Mouse (Mus musculus) skeletal muscle tissue, postnatal 0 days (tissue): ENCODE measurements around the gene Grin2d. TPM values are rescaled to one million over a fixed set of nuclear protein-coding genes. Genes with fewer than 3 reads are reported as not detected.

ENCODE experiments used
- polyA plus RNA-seq: library from polyadenylated mRNA; unstranded; fragments of >200 nt; fragmentation: Nextera tagmentation; extraction: Ambion mirVana; gene quantifications from 2 replicates; pipeline ENCODE4 v1.2.1, GENCODE M21; 2015

Gene Grin2d
- polyA plus RNA-seq = 0.33 and 0.34 TPM in 2 replicates

DNA sequence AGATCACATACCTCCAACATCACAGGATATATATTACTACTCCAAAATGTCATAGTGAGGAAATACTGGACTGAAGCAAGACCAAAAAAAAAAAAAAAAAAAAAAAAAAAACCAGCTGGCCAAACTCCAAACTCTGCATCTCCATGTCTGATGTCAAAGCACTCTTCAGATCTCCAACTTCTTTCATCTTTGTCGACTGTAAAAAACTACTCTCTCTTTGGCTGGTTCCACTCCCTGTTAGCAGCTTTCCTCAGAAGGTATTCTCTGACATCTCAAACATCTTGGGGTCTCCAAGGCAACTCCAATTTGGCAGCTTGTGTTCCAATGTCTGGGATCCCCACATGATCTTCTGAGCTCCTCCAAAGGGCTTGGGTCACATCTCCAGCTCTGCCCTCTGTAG, at the start of gene Grin2d:
Grin2d (minus strand) TSS at position 101 of the 400 bp plus-strand sequence.

DNA sequence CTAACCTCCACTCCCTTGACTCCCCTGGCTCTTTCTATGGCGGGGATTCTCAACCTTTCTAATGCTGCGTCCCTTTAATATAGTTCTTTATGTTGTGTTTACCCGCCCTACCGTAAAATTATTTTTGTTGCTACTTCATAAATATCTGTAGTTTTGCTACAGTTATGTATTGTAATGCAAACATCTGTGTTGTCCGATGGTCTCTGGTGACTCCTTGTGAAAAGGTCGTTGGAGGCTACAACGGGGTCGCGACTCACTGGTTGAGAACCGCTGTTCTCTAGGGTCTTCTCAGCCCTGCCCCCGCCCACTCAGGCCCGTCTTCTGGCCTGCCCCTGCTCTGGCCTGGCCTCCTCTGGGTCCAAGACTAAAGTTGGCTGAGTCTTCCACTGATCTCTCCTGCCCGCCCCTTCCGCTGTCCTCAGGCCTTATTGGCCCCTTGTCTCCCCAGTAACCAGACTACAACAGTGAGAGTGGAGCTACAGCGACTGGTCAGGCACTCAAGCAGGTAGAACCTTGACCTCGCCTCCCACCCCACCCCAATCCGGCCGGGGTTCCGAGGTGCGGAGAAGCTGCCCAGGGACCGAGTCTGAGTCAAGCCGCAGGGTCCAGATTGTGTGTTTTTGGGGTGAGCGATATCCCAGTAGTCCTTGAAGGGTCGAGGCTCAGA, 45.7 kb upstream of the Grin2d start, which contains the start of gene Ccdc114:
Ccdc114 (plus strand) TSS at position 311 of the 667 bp plus-strand sequence.

DNA sequence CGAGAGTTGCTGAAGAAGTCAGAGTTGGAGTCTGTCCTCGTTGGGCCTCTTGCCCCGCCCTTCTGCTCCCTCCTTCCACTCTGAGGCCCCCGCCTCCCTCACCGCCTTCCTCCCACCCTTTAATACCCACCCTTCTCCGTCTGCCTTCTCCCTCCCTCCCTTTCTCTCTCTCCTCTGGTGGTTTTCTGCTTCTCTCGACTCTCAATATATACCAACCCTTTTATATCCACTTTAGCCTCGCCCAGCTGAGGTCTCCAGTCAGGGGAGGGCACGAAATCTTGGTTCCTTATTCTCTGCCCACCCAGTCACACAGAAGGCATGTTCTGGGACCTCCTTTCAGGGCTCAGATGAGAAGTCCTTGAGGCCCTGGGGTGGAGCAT, 43.1 kb upstream of the Grin2d start, which contains the start of gene Emp3:
Emp3 (minus strand) TSS at position 163 of the 380 bp plus-strand sequence.

DNA sequence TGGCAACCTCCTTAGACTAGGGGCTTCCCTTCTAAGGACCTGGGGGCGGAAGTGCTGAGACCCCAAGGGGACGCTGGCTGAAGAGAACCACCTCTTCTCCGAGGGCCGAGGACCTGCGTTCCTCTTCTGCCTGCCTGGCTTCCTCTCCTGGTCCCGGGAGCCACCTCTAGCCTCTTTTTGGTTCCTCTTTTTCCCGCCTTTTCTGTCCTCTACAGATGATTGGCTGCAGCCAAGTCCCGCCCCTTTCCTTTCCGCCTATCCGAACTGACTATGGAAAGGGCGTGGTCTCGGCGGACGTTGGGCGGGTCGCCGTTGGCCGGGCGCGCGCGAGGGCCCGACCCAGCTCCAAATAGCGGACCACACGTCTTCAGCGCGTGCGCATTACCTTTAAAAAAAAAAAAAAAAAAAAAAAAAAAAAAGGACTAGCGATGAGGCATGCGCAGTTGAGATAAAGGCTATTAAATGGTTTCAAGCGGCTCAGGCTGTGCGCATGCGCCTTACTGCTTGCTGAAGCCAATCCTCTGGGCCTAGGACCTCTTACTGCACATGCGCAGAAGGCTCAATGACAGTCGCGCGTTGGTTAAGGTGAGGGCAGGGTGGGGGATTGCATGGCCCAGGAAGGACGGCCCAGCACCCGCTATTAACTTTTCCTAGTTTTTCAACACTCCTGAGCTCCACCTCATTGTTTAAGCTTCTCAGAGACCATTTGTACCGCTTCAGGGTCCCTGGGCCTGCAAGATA, 18.5 kb upstream of the Grin2d start, which contains the start of the genes Syngr4 and Tmem143:
Syngr4 (minus strand) TSS at position 198 of the 741 bp plus-strand sequence.
Tmem143 (plus strand) TSS at position 425 of the 741 bp plus-strand sequence.

DNA sequence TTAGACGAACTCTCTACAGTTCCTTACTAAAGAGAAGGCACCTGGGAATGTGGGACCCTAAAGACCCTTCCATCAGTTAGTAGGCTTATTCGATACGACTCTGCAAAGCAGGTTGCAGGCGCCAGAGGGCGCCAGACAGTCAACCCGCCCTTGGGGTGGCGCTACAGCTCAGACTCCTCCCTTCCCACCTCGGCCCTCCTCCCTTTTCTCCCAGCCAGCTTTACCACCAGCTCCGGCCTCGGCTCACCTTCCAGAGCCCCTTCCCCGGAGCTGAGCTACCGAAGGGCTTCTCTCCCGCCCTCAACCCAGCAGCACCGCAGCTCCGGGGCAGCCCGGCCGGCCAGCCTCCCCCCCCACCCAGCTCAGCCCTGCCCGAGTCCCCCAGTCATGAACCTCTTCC, 5.6 kb downstream of the Grin2d start, which contains the start of gene Kdelr1:
Kdelr1 (plus strand) TSS at position 149 of the 400 bp plus-strand sequence.

DNA sequence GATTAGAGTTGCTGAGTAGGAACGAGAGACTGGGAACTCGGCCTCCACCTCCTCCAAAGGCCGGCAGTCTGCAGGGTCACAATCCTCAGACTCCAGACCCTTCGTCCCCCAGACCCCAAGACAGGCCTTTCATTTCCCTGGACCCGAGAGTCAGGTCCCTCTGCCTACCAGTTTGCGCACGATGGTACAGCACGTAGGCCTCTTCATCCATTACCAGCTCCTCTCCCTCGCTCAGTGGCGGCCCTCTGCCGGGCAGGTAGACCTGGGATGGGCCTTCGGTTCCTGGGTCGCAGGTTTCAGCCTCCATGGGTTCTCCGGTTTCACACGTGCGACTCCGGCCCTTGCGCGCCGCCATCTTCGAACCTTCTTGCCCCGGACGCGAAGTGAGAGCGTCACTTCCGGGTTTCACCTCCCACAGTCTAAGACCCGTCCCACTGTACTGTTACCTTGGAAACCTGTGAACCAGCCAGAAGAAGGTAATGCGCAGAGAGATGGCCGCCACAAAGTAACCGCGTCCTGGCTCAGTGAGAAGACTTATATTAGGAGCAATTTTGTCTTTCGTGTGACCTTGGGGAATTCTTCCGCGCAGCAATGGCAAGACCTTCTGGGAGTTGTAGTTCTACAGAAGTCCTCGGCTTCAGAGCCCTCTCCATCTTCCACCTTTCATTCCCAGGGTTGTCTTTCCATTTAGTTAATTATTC, 47.6 kb downstream of the Grin2d start, which contains the start of gene Grwd1:
Grwd1 (minus strand) TSS at position 518 of the 701 bp plus-strand sequence.

DNA sequence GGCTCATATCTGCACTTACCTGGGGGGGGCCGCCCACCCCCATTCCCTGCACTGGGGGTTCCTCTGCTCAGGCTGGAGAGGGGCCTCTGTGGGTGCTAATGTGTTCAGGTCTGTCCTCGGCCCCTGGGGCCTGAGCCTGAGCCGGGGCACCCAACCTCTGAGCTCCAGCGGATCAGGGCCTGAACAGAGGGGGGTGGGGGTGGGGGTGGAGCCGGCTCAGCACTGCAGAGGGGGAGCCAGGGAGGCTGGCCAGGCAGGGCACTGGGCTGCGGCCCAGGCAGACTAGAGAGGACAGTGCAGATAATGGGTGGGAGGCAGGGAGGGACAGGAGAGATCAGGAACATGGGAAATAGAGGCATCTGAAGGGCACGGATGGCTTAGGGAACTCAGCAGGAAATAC, 53.6 kb downstream of the Grin2d start, which contains the start of gene Kcnj14:
Kcnj14 (minus strand) TSS at position 185 of the 400 bp plus-strand sequence.

DNA sequence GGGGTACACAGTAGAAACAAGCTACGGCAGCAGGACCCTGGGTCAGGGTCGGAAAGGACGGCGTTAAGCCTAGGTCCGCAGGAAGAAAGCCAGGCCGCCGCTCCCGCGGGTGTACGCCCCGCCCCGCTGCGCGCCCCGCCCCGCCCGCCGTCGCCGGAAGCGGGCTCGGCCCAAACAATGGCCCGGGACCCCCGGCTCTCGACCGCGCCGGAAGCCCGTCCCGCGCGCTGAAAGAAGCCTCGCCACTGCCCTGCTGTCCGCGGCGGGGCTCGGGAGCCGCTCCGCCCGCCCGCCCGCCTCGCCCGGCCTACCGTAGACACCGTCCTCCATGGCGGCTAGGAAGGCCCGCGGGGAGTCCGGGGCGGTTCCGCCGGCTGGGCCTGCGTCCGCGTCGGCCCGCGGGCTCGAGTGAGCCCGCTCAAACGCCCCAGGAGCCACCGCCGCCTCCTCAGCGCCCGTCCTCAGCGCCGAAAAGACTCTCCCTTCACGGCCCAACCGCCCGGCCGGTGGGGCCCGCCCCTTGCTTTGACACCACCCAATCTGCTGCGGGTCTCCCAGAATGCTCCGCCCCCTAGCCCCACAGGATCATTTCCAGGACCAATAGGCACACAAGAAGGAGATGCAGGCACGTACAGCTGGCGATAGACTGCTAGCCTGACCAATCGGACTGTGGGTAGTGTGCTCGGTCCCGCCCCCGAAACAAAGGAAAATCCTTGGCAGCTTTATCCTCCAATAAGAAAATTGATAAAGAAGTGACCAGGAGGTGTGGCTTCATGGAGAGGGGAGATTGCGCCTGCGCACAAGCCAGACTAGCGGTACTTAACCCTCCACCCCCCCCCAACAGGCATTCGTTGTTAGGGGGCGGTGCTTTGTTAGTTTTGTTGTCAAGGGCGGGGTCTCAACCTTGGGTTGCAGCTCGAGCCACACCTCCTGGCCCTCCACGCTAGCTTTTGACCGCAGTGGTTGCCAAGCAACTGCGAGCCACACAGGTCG, 64.1 kb downstream of the Grin2d start, which contains the start of gene Cyth2:
Cyth2 (minus strand) TSS at position 795 of the 993 bp plus-strand sequence.

DNA sequence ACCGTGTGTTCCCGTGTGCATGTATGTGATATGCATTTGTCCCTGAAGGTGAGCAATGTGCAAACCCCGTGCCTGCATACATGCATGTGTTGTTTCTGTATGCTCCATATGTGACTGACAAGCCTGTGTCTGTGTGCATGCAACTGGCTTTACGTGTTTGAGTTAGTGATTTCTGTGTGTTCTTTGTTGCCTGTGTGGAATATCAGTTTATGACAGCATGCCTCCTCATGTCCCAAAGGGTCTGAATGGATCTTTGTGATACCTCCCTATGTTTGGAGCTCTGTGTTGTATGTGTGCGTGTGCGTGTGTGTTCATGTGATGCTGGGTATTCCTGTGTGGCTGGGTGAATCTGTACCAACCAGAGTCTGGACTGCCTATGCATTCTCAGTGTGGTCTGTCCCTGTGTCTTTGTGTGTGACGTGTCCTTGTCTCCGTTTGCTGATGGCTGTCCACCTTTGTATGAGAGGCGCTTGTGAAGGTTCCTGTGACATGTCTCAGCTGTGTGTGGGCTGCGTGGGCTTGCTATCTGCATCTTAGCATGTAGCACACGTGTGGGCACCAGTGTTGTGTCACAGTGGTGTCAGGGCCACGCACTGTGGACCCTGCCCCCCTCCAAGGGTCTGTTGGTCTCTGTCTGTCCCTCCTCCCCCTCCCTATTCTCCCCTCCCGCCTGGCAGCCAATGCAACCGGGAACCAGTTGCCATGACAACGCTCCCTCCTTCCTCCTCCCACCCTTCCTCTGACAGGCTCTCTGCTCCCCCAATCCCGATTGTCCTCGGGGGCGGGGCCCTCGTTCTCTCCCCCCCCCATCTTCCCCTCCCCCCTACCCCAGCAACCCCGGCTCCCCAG, 93.4 kb downstream of the Grin2d start, which contains the start of gene Sult2b1:
Sult2b1 (minus strand) TSS at position 146 of the 849 bp plus-strand sequence.

DNA sequence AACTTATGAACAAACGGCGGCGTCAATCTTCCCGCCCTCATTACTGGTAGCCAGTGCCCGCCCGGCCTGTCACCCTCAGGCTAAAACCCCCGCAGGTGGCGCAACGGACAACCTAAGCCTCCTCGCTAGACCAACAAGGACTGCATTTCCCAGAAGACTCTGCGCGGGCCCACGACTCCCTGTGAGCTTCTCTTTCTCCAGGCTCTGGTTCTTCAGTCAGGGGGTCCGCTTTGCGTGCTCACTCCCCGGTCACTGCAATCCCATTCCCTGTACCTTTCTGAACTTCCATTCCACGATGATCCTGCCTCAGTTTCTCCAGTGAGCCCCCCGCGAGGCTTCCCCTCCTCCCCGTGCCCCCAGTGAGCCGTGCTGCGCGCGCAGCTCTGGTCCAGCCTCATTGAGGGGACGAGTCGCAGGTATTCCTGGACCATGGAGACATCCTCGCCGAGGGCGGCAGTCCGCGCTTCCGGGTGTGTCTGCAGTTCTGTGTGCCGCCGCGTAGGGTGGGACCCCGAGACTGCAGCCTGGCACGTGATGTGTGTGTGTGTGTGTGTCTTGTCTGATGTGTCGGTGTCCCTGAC, 94.6 kb downstream of the Grin2d start, which contains the start of gene Lmtk3:
Lmtk3 (plus strand) TSS at position 228 of the 581 bp plus-strand sequence.

Other genes with a start within 250 kb of the Grin2d start
- 139 and 174 TPM in 2 replicates for gene Mamstr, start 238.4 kb downstream of the Grin2d start, polyA plus RNA-seq
- gene Fut2, start 212.0 kb downstream of the Grin2d start, polyA plus RNA-seq = 1.9 and 2.1 TPM in 2 replicates
- gene Ntn5, start 194.4 kb downstream of the Grin2d start, polyA plus RNA-seq = 1.6 and 1.7 TPM in 2 replicates
- 0.33 and 0.40 TPM in 2 replicates for gene Sec1, start 184.0 kb downstream of the Grin2d start, polyA plus RNA-seq
- gene Car11, start 178.5 kb downstream of the Grin2d start, polyA plus RNA-seq = 2.4 and 3.0 TPM in 2 replicates
- 9.9 and 10.3 TPM in 2 replicates for gene Dbp, start 173.3 kb downstream of the Grin2d start, polyA plus RNA-seq
- 568 and 577 TPM in 2 replicates for gene Rpl18, start 162.9 kb downstream of the Grin2d start, polyA plus RNA-seq
- gene Sphk2, start 160.4 kb downstream of the Grin2d start, polyA plus RNA-seq = 11.7 and 13.4 TPM in 2 replicates
- gene Fam83e, start 157.2 kb downstream of the Grin2d start, polyA plus RNA-seq = 0.10 and 0.17 TPM in 2 replicates
- not detected in 2 replicates for gene Spaca4, start 152.6 kb downstream of the Grin2d start, polyA plus RNA-seq
- gene Lmtk3, start 94.6 kb downstream of the Grin2d start, polyA plus RNA-seq = 0.18 TPM in 1 of 2 replicates, not detected in the other
- 0.21 and 5.3 TPM in 2 replicates for gene Sult2b1, start 93.7 kb downstream of the Grin2d start, polyA plus RNA-seq
- 42.5 and 48.2 TPM in 2 replicates for gene Cyth2, start 63.8 kb downstream of the Grin2d start, polyA plus RNA-seq
- gene Kcnj14, start 53.6 kb downstream of the Grin2d start, polyA plus RNA-seq = 0.31 and 0.54 TPM in 2 replicates
- 27.3 and 27.6 TPM in 2 replicates for gene Grwd1, start 47.4 kb downstream of the Grin2d start, polyA plus RNA-seq
- gene Kdelr1, start 5.6 kb downstream of the Grin2d start, polyA plus RNA-seq = 37.5 and 44.5 TPM in 2 replicates
- gene Syngr4, start 18.3 kb upstream of the Grin2d start, polyA plus RNA-seq = 0.45 and 1.2 TPM in 2 replicates
- gene Tmem143, start 18.6 kb upstream of the Grin2d start, polyA plus RNA-seq = 9.8 and 11.6 TPM in 2 replicates
- 111 and 129 TPM in 2 replicates for gene Emp3, start 43.0 kb upstream of the Grin2d start, polyA plus RNA-seq
- 2.0 and 2.4 TPM in 2 replicates for gene Ccdc114, start 45.7 kb upstream of the Grin2d start, polyA plus RNA-seq
- 0.16 and 0.65 TPM in 2 replicates for gene Abcc6, start 151.9 kb upstream of the Grin2d start, polyA plus RNA-seq
- 14.5 and 14.8 TPM in 2 replicates for gene Nomo1, start 155.3 kb upstream of the Grin2d start, polyA plus RNA-seq
- 7.8 and 10.6 TPM in 2 replicates for gene Kcnj11, start 222.4 kb upstream of the Grin2d start, polyA plus RNA-seq